Mouse (Mus musculus) liver, embryonic 16.5 days (tissue): ENCODE results near the gene Adcy5. TPM values are rescaled to one million over a fixed set of nuclear protein-coding genes. Genes with fewer than 3 reads are reported as not detected.
A peak's percentile ranks its signal among the peaks of the same experiment; 100 is the strongest.

ENCODE experiments used
- ATAC-seq: fragments of 200-750 bp; cut with Nextera tagmentation; 2 replicates; pipeline ENCODE4 v1.8.0; 2017; ENCODE audit warnings: low read depth, mild to moderate bottlenecking, moderate number of reproducible peaks, moderate library complexity
- H3K27ac ChIP-seq: fragments of 300-500 bp; sonication (generic); 2 replicates; pipeline ENCODE4 v1.5.1; 2014; ENCODE audit warnings: mild to moderate bottlenecking, low read length
- H3K27me3 ChIP-seq: fragments of 300-500 bp; sonication (generic); 2 replicates; pipeline ENCODE4 v1.6.1; 2014; ENCODE audit warnings: low read depth, low read length, mixed read lengths; ENCODE audit not compliant: control insufficient read depth, insufficient read depth
- H3K36me3 ChIP-seq: fragments of 300-500 bp; sonication (generic); 2 replicates; pipeline ENCODE4 v1.6.1; 2014; ENCODE audit warnings: mild to moderate bottlenecking; ENCODE audit not compliant: control insufficient read depth, insufficient read depth
- H3K4me1 ChIP-seq: fragments of 300-500 bp; sonication (generic); 2 replicates; pipeline ENCODE4 v1.6.1; 2014; ENCODE audit warnings: low read depth, low read length, mixed read lengths; ENCODE audit not compliant: control insufficient read depth
- H3K4me2 ChIP-seq: fragments of 300-500 bp; sonication (generic); 2 replicates; pipeline ENCODE4 v1.6.1; 2014; ENCODE audit warnings: low read depth, low read length, mixed read lengths
- H3K4me3 ChIP-seq: fragments of 300-500 bp; sonication (generic); 2 replicates; pipeline ENCODE4 v1.5.1; 2014; ENCODE audit warnings: low read depth, mild to moderate bottlenecking, low read length
- H3K9ac ChIP-seq: fragments of 300-500 bp; sonication (generic); 2 replicates; pipeline ENCODE4 v1.6.1; 2014; ENCODE audit warnings: low read depth, low read length
- H3K9me3 ChIP-seq: fragments of 300-500 bp; sonication (generic); replicated peaks from 2 replicates; pipeline ENCODE4 v1.6.1; 2016; ENCODE audit warnings: low read length; ENCODE audit not compliant: control insufficient read depth
- WGBS: fragments of 180-500 bp; shearing (Covaris S2); extraction: QIAGEN DNeasy Blood & Tissue Kit; methylation state at CpG from one replicate; pipeline ENCODE4 v1.1.7; 2014; ENCODE audit not compliant: insufficient replicate concordance; 5-methylcytosine and 5-hydroxymethylcytosine counted together
- polyA plus RNA-seq: library from polyadenylated mRNA; unstranded; fragments of >200 nt; fragmentation: Nextera tagmentation; extraction: Ambion mirVana; gene quantifications from 2 replicates; pipeline ENCODE4 v1.2.1, GENCODE M21; 2015

Gene Adcy5
- polyA plus RNA-seq, 1 experiment from 2014 or later: 0.22 TPM

- H3K9me3 ChIP-seq: no peaks in the 10 kb centered on the region
- H3K4me2 ChIP-seq: no peak overlapping the region
- no peak for ATAC-seq
- H3K36me3 ChIP-seq: no peaks in the 10 kb centered on the region
- WGBS: 8% methylated on average over 12 of the region's 12 CpGs
- H3K4me3 ChIP-seq: no peak overlapping the region
- H3K27ac ChIP-seq: no peak overlapping the region
- peaks cover 60% of the 10 kb centered on the region for H3K27me3 ChIP-seq
- H3K4me1 ChIP-seq: peaks cover 3% of the 10 kb centered on the region; the same call in 1 of the 2 replicates
- H3K9ac ChIP-seq: no peak overlapping the region
These were observed 1.4 kb upstream of the Adcy5 start for GRCm38 (mm10) chr16:35153146-35153755.

GRCm38 (mm10) chr16:35154245-35154640 is 434 bp upstream of the Adcy5 start:
- Histone ChIP-seq H3K36me3 (no peaks in the 10 kb centered on the region), H3K4me3 (peak overlapping the region; percentile 55), H3K27me3 (peaks cover 60% of the 10 kb centered on the region), H3K9ac (no peak overlapping the region), H3K27ac (no peak overlapping the region), H3K4me2 (peak overlapping the region; percentile 66), H3K4me1 (peaks cover 3% of the 10 kb centered on the region; the same call in 1 of the 2 replicates), H3K9me3 (no peaks in the 10 kb centered on the region)
- WGBS: 0% methylated on average over 29 of the region's 29 CpGs
- ATAC-seq: no peak

GRCm38 (mm10) chr16:35155391-35156305 is 971 bp downstream of the Adcy5 start:
- Histone ChIP-seq H3K4me3 (peak overlapping the region; percentile 55), H3K9me3 (no peaks in the 10 kb centered on the region), H3K27ac (no peak overlapping the region; the same call in 1 of the 2 replicates), H3K36me3 (no peaks in the 10 kb centered on the region), H3K4me2 (peak overlapping the region; percentile 66), H3K9ac (no peak overlapping the region), H3K4me1 (peaks cover 3% of the 10 kb centered on the region; the same call in 1 of the 2 replicates), H3K27me3 (peaks cover 60% of the 10 kb centered on the region)
- 0 out of 2 replicates have a peak, but pooled peaks have one; percentile 39 for ATAC-seq
- WGBS: 3% methylated on average over 82 of the region's 87 CpGs

GRCm38 (mm10) chr16:35156306-35156695 is 1.6 kb downstream of the Adcy5 start:
- Histone ChIP-seq H3K9ac (no peak overlapping the region), H3K4me2 (peak overlapping the region; percentile 66), H3K4me1 (peaks cover 3% of the 10 kb centered on the region; the same call in 1 of the 2 replicates), H3K36me3 (no peaks in the 10 kb centered on the region), H3K4me3 (peak overlapping the region; percentile 55), H3K27me3 (peaks cover 59% of the 10 kb centered on the region), H3K9me3 (no peaks in the 10 kb centered on the region), H3K27ac (no peak overlapping the region)
- 4% methylated on average over 39 of the region's 48 CpGs for WGBS
- ATAC-seq: no peak

- no peak for ATAC-seq
- H3K9me3 ChIP-seq: no peaks in the 10 kb centered on the region
- peaks cover 53% of the 10 kb centered on the region for H3K27me3 ChIP-seq
- peaks cover 3% of the 10 kb centered on the region; the same call in 1 of the 2 replicates for H3K4me1 ChIP-seq
- H3K4me3 ChIP-seq: no peak overlapping the region
- no peak overlapping the region for H3K4me2 ChIP-seq
- no peak overlapping the region for H3K27ac ChIP-seq
- H3K9ac ChIP-seq: no peak overlapping the region
- WGBS: 60% methylated on average over 21 of the region's 21 CpGs
- no peaks in the 10 kb centered on the region for H3K36me3 ChIP-seq
These were observed 2.2 kb downstream of the Adcy5 start for GRCm38 (mm10) chr16:35156832-35157231.

- no peak for ATAC-seq
- Histone ChIP-seq H3K4me2 (no peak overlapping the region), H3K4me3 (no peak overlapping the region), H3K9me3 (no peaks in the 10 kb centered on the region), H3K9ac (no peak overlapping the region), H3K4me1 (peaks cover under 1% of the 10 kb centered on the region; the same call in 1 of the 2 replicates), H3K36me3 (no peaks in the 10 kb centered on the region), H3K27ac (no peak overlapping the region), H3K27me3 (peaks cover 33% of the 10 kb centered on the region)
- WGBS: 50% methylated on average over 8 of the region's 8 CpGs
These were observed 4.9 kb downstream of the Adcy5 start for GRCm38 (mm10) chr16:35159532-35159931.

- Histone ChIP-seq H3K9me3 (no peaks in the 10 kb centered on the region), H3K27ac (no peak overlapping the region), H3K36me3 (no peaks in the 10 kb centered on the region), H3K4me2 (no peak overlapping the region), H3K9ac (no peak overlapping the region), H3K4me1 (no peaks in the 10 kb centered on the region; the same call in 1 of the 2 replicates), H3K4me3 (no peak overlapping the region), H3K27me3 (peaks cover 28% of the 10 kb centered on the region)
- ATAC-seq: no peak
- 42% methylated on average over 4 of the region's 4 CpGs for WGBS
These were observed 5.3 kb downstream of the Adcy5 start for GRCm38 (mm10) chr16:35159991-35160390.

- ATAC-seq: no peak
- no peaks in the 10 kb centered on the region for H3K9me3 ChIP-seq
- H3K4me1 ChIP-seq: no peaks in the 10 kb centered on the region
- 48% methylated on average over 19 of the region's 19 CpGs for WGBS
- H3K9ac ChIP-seq: no peak overlapping the region
- no peaks in the 10 kb centered on the region for H3K36me3 ChIP-seq
- peaks cover 2% of the 10 kb centered on the region; the same call in 1 of the 2 replicates for H3K27me3 ChIP-seq
- no peak overlapping the region for H3K27ac ChIP-seq
- H3K4me3 ChIP-seq: no peak overlapping the region
- H3K4me2 ChIP-seq: no peak overlapping the region
These were observed 9.9 kb downstream of the Adcy5 start for GRCm38 (mm10) chr16:35164361-35165224.
